Mouse (Mus musculus): Measurements from ENCODE around the gene Tmpo. TPM values are rescaled to one million over a fixed set of nuclear protein-coding genes. Genes with fewer than 3 reads are reported as not detected.

Tmpo gene
- polyA plus RNA-seq, 1 experiment = 21.1 TPM

- Histone ChIP-seq H3K27ac (ENCODE audit: insufficient read depth, low read depth, low read length) (no peak overlapping the region), H3K4me3 (ENCODE audit: insufficient read depth, low read depth, low read length) (no peak overlapping the region), H3K36me3 (ENCODE audit: control insufficient read depth, insufficient read depth, low read length) (no peaks in the 10 kb centered on the region), H3K27me3 (replicated peaks; ENCODE audit: control insufficient read depth, insufficient read depth, low read length) (no peaks in the 10 kb centered on the region), H3K4me1 (ENCODE audit: control insufficient read depth, insufficient read depth, low read length) (peaks cover 11% of the 10 kb centered on the region; the same call in 1 of the 2 replicates)
- TF ChIP-seq POLR2A (IDR thresholded peaks at IDR 0.05; ENCODE audit: low read depth, low read length) (no peak), CTCF (conservative IDR thresholded peaks at IDR 0.05; ENCODE audit: insufficient read depth, insufficient read length, low read depth, low read length) (no peak)
- WGBS = 57% methylated on average over 2 of the region's 2 CpGs
- DNase-seq = no peak
Observed at GRCm38 (mm10) chr10:91179834-91180233, 1.3 kb downstream of the Tmpo start.

- H3K27me3 ChIP-seq (replicated peaks; ENCODE audit: control insufficient read depth, insufficient read depth, low read length) = no peaks in the 10 kb centered on the region
- no peak for DNase-seq
- 62% methylated on average over 4 of the region's 4 CpGs for WGBS
- peaks cover 7% of the 10 kb centered on the region; the same call in 1 of the 2 replicates for H3K4me1 ChIP-seq (ENCODE audit: control insufficient read depth, insufficient read depth, low read length)
- TF ChIP-seq POLR2A (IDR thresholded peaks at IDR 0.05; ENCODE audit: low read depth, low read length) (no peak), CTCF (conservative IDR thresholded peaks at IDR 0.05; ENCODE audit: insufficient read depth, insufficient read length, low read depth, low read length) (no peak)
- no peaks in the 10 kb centered on the region for H3K36me3 ChIP-seq (ENCODE audit: control insufficient read depth, insufficient read depth, low read length)
- H3K4me3 ChIP-seq (ENCODE audit: insufficient read depth, low read depth, low read length) = no peak overlapping the region
- H3K27ac ChIP-seq (ENCODE audit: insufficient read depth, low read depth, low read length) = no peak overlapping the region
Observed at GRCm38 (mm10) chr10:91177201-91177600, 3.9 kb downstream of the Tmpo start.

- no peak overlapping the region for H3K27ac ChIP-seq (ENCODE audit: insufficient read depth, low read depth, low read length)
- no peak for TF ChIP-seq CTCF (conservative IDR thresholded peaks at IDR 0.05; ENCODE audit: insufficient read depth, insufficient read length, low read depth, low read length)
- TF ChIP-seq POLR2A (IDR thresholded peaks at IDR 0.05; ENCODE audit: low read depth, low read length) = no peak
Observed at GRCm38 (mm10) chr10:91172329-91173100, 8.6 kb downstream of the Tmpo start.

GRCm38 (mm10) chr10:91171455-91172328 lies 9.4 kb downstream of the Tmpo start:
- Histone ChIP-seq H3K27ac (ENCODE audit: insufficient read depth, low read depth, low read length) (peak overlapping the region; percentile 88), H3K4me1 (ENCODE audit: control insufficient read depth, insufficient read depth, low read length) (peaks cover 7% of the 10 kb centered on the region; the same call in 1 of the 2 replicates), H3K36me3 (ENCODE audit: control insufficient read depth, insufficient read depth, low read length) (no peaks in the 10 kb centered on the region), H3K4me3 (ENCODE audit: insufficient read depth, low read depth, low read length) (peak overlapping the region; percentile 85), H3K27me3 (replicated peaks; ENCODE audit: control insufficient read depth, insufficient read depth, low read length) (no peaks in the 10 kb centered on the region)
- WGBS = under 1% methylated on average over 68 of the region's 68 CpGs
- TF ChIP-seq POLR2A (IDR thresholded peaks at IDR 0.05; ENCODE audit: low read depth, low read length) = no peak
- no peak for TF ChIP-seq CTCF (conservative IDR thresholded peaks at IDR 0.05; ENCODE audit: insufficient read depth, insufficient read length, low read depth, low read length)
- DNase-seq = peak; percentile 96

More at GRCm38 (mm10) chr10:91172329-91173100, 8.6 kb downstream of the Tmpo start:
- DNase-seq = no peak
- Histone ChIP-seq H3K27me3 (replicated peaks; ENCODE audit: control insufficient read depth, insufficient read depth, low read length) (no peaks in the 10 kb centered on the region), H3K4me3 (ENCODE audit: insufficient read depth, low read depth, low read length) (no peak overlapping the region; the same call in 1 of the 2 replicates), H3K36me3 (ENCODE audit: control insufficient read depth, insufficient read depth, low read length) (no peaks in the 10 kb centered on the region), H3K4me1 (ENCODE audit: control insufficient read depth, insufficient read depth, low read length) (peaks cover 4% of the 10 kb centered on the region; the same call in 1 of the 2 replicates)
- WGBS = 69% methylated on average over 14 of the region's 14 CpGs

- TF ChIP-seq POLR2A (IDR thresholded peaks at IDR 0.05; ENCODE audit: low read depth, low read length) (no peak), CTCF (conservative IDR thresholded peaks at IDR 0.05; ENCODE audit: insufficient read depth, insufficient read length, low read depth, low read length) (no peak)
- peak overlapping the region; percentile 78 for H3K4me3 ChIP-seq (ENCODE audit: insufficient read depth, low read depth, low read length)
- no peaks in the 10 kb centered on the region for H3K36me3 ChIP-seq (ENCODE audit: control insufficient read depth, insufficient read depth, low read length)
- no peak for DNase-seq
- peak overlapping the region; percentile 72 for H3K27ac ChIP-seq (ENCODE audit: insufficient read depth, low read depth, low read length)
- H3K27me3 ChIP-seq (replicated peaks; ENCODE audit: control insufficient read depth, insufficient read depth, low read length) = no peaks in the 10 kb centered on the region
- WGBS = 2% methylated on average over 58 of the region's 59 CpGs
- H3K4me1 ChIP-seq (ENCODE audit: control insufficient read depth, insufficient read depth, low read length) = peaks cover 7% of the 10 kb centered on the region; the same call in 1 of the 2 replicates
Observed at GRCm38 (mm10) chr10:91171041-91171440, 10.1 kb downstream of the Tmpo start.

- peak; percentile 26 for TF ChIP-seq POLR2A (IDR thresholded peaks at IDR 0.05; ENCODE audit: low read depth, low read length)
- peak; percentile 80 for TF ChIP-seq CTCF (conservative IDR thresholded peaks at IDR 0.05; ENCODE audit: insufficient read depth, insufficient read length, low read depth, low read length)
- no peaks in the 10 kb centered on the region for H3K27me3 ChIP-seq (replicated peaks; ENCODE audit: control insufficient read depth, insufficient read depth, low read length)
- H3K27ac ChIP-seq (ENCODE audit: insufficient read depth, low read depth, low read length) = peak overlapping the region; percentile 72
- H3K4me1 ChIP-seq (ENCODE audit: control insufficient read depth, insufficient read depth, low read length) = peaks cover 7% of the 10 kb centered on the region; the same call in 1 of the 2 replicates
- WGBS = 1% methylated on average over 50 of the region's 50 CpGs
- no peaks in the 10 kb centered on the region; the same call in 1 of the 2 replicates for H3K36me3 ChIP-seq (ENCODE audit: control insufficient read depth, insufficient read depth, low read length)
- peak; percentile 90 for DNase-seq
- H3K4me3 ChIP-seq (ENCODE audit: insufficient read depth, low read depth, low read length) = peak overlapping the region; percentile 78
Observed at GRCm38 (mm10) chr10:91170143-91170941, 10.8 kb downstream of the Tmpo start.

Measured in kidney, adult 2 months (tissue).